In genomic region chr15:87623966-87624609, GRCm38 (mm10) we compare ENCODE assay signal across 8 mouse cellular contexts.
DNase-seq lines count a peak whose midpoint lies in the region; ATAC-seq and TF ChIP-seq lines count a peak whose summit lies in the region.

No protein-coding gene starts in this region.

- TF ChIP-seq CTCF in kidney, adult 2 months (conservative IDR thresholded peaks at IDR 0.05; ENCODE audit: insufficient read depth, insufficient read length, low read depth, low read length) = peak; percentile 64

- H3K4me3 ChIP-seq in embryonic facial prominence, embryonic 14.5 days (ENCODE audit: low read depth, low read length) = peak overlapping the region; percentile 68
- H3K4me3 ChIP-seq in kidney, adult 2 months (ENCODE audit: insufficient read depth, low read depth, low read length) = peak overlapping the region; percentile 51
- H3K4me3 ChIP-seq in midbrain, embryonic 12.5 days = peak overlapping the region; percentile 76
- H3K4me3 ChIP-seq in stomach, embryonic 14.5 days (ENCODE audit: low read depth, low read length) = peak overlapping the region; percentile 48

- peaks cover 11% of the 10 kb centered on the region; the same call in 1 of the 2 replicates for H3K27me3 ChIP-seq in embryonic facial prominence, embryonic 14.5 days (replicated peaks; ENCODE audit: control insufficient read depth, insufficient read depth, low read length)
- H3K27me3 ChIP-seq in kidney, adult 2 months (replicated peaks; ENCODE audit: control insufficient read depth, insufficient read depth, low read length) = no peaks in the 10 kb centered on the region
- peaks cover 38% of the 10 kb centered on the region for H3K27me3 ChIP-seq in midbrain, embryonic 12.5 days
- peaks cover 12% of the 10 kb centered on the region; the same call in 1 of the 2 replicates for H3K27me3 ChIP-seq in stomach, embryonic 14.5 days (ENCODE audit: control insufficient read depth, insufficient read depth, low read length)

- peak; percentile 65 to 73 for DNase-seq in adrenal gland, postnatal 4 days (ENCODE audit: low spot score in 2 of 2)
- peak; percentile 91 for DNase-seq in embryonic facial prominence, embryonic 14.5 days (ENCODE audit: low spot score)
- peak; percentile 48 for DNase-seq in heart, adult 8-10 months (ENCODE audit: low spot score)
- DNase-seq in kidney, adult 2 months = peak; percentile 87
- DNase-seq in left cerebral cortex, postnatal 4 days = peak; percentile 94

- H3K4me2 ChIP-seq in embryonic facial prominence, embryonic 14.5 days (ENCODE audit: low read depth, low read length) = peak overlapping the region; percentile 95
- peak overlapping the region; percentile 96 for H3K4me2 ChIP-seq in midbrain, embryonic 12.5 days (replicated peaks)
- H3K4me2 ChIP-seq in stomach, embryonic 14.5 days (replicated peaks; ENCODE audit: low read depth, low read length) = peak overlapping the region; percentile 93

- TF ChIP-seq POLR2A in kidney, adult 2 months (IDR thresholded peaks at IDR 0.05; ENCODE audit: low read depth, low read length) = no peak

- H3K36me3 ChIP-seq in embryonic facial prominence, embryonic 14.5 days (ENCODE audit: control insufficient read depth, insufficient read depth, low read length) = no peaks in the 10 kb centered on the region
- H3K36me3 ChIP-seq in kidney, adult 2 months (ENCODE audit: control insufficient read depth, insufficient read depth, low read length) = no peaks in the 10 kb centered on the region
- no peaks in the 10 kb centered on the region for H3K36me3 ChIP-seq in midbrain, embryonic 12.5 days
- no peaks in the 10 kb centered on the region for H3K36me3 ChIP-seq in stomach, embryonic 14.5 days (ENCODE audit: control insufficient read depth, insufficient read depth, low read length)

- peak overlapping the region; percentile 48; the same call in 1 of the 2 replicates for H3K27ac ChIP-seq in embryonic facial prominence, embryonic 14.5 days (replicated peaks; ENCODE audit: low read depth, low read length)
- no peak overlapping the region for H3K27ac ChIP-seq in kidney, adult 2 months (ENCODE audit: insufficient read depth, low read depth, low read length)
- peak overlapping the region; percentile 80 for H3K27ac ChIP-seq in midbrain, embryonic 12.5 days (replicated peaks)
- H3K27ac ChIP-seq in stomach, embryonic 14.5 days (ENCODE audit: low read length) = no peak overlapping the region

- WGBS in embryonic facial prominence, embryonic 14.5 days = under 1% methylated on average over 18 of the region's 86 CpGs
- WGBS in kidney, adult 2 months = 2% methylated on average over 86 of the region's 86 CpGs
- WGBS in midbrain, embryonic 12.5 days = under 1% methylated on average over 80 of the region's 86 CpGs
- under 1% methylated on average over 52 of the region's 86 CpGs for WGBS in stomach, embryonic 14.5 days

- peak overlapping the region; percentile 76 for H3K9ac ChIP-seq in embryonic facial prominence, embryonic 14.5 days (ENCODE audit: low read depth, low read length)
- H3K9ac ChIP-seq in midbrain, embryonic 12.5 days (replicated peaks) = peak overlapping the region; percentile 92
- peak overlapping the region; percentile 48 for H3K9ac ChIP-seq in stomach, embryonic 14.5 days (replicated peaks; ENCODE audit: low read depth, low read length)

- ATAC-seq in embryonic facial prominence, embryonic 14.5 days (ENCODE audit: low read depth) = peak; percentile 93
- peak; percentile 88 for ATAC-seq in midbrain, embryonic 12.5 days (ENCODE audit: low FRiP score, low read depth)
- peak; percentile 88 for ATAC-seq in stomach, embryonic 14.5 days (ENCODE audit: insufficient number of reproducible peaks, insufficient read depth, low FRiP score, low read depth)
- ATAC-seq in CD4-positive, CD25-positive, alpha-beta regulatory T cell, adult 4 months = no peak

- intact Hi-C loops in left cerebral cortex, postnatal 4 days (cut with DNase I) = loop anchor here (2.0 to 10.0 kb wide), 2 partner anchors 623 to 851 kb away; no protein-coding TSS in a partner anchor

- H3K4me1 ChIP-seq in embryonic facial prominence, embryonic 14.5 days (ENCODE audit: control insufficient read depth, insufficient read depth, low read length) = no peaks in the 10 kb centered on the region
- no peaks in the 10 kb centered on the region for H3K4me1 ChIP-seq in kidney, adult 2 months (ENCODE audit: control insufficient read depth, insufficient read depth, low read length)
- H3K4me1 ChIP-seq in midbrain, embryonic 12.5 days = peaks cover 39% of the 10 kb centered on the region
- peaks cover 4% of the 10 kb centered on the region; the same call in 1 of the 2 replicates for H3K4me1 ChIP-seq in stomach, embryonic 14.5 days (ENCODE audit: control insufficient read depth, insufficient read depth, low read length)

- H3K9me3 ChIP-seq in embryonic facial prominence, embryonic 14.5 days (ENCODE audit: control insufficient read depth, low read length) = no peaks in the 10 kb centered on the region
- no peaks in the 10 kb centered on the region for H3K9me3 ChIP-seq in midbrain, embryonic 12.5 days
- H3K9me3 ChIP-seq in stomach, embryonic 14.5 days (ENCODE audit: control insufficient read depth, low read depth, low read length) = no peaks in the 10 kb centered on the region

Comparison
In these comparisons a context has a peak if more than half of its experiments do, and no peak if none do; other contexts are left out.
1. H3K27ac ChIP-seq: peak in embryonic facial prominence, embryonic 14.5 days (single experiment) and midbrain, embryonic 12.5 days (single experiment); none in kidney, adult 2 months (single experiment) and stomach, embryonic 14.5 days (single experiment).
2. Peak in every context shown above with its lines, with median percentiles within 50 percentile points of each other: DNase-seq, H3K4me2 ChIP-seq, H3K4me3 ChIP-seq and H3K9ac ChIP-seq.